Mouse (Mus musculus) G1E (cell line): ENCODE measurements around the gene Ptprg.

Source experiments
- CTCF ChIP-seq: IDR thresholded peaks from 2 replicates; pipeline ENCODE4 v1.5.1; 2012; ENCODE audit warnings: low read depth, low read length, inconsistent platforms, mixed read lengths
- GATA1 ChIP-seq: IDR thresholded peaks from 2 replicates; pipeline ENCODE4 v1.6.1; 2012; ENCODE audit warnings: borderline replicate concordance, low read length, inconsistent platforms, mixed read lengths
- TAL1 ChIP-seq: conservative IDR thresholded peaks from 2 replicates; pipeline ENCODE4 v1.6.1; 2012; ENCODE audit warnings: low read depth, low read length, inconsistent platforms, mixed read lengths

GRCm38 (mm10) chr14:12105156-12105430, 551.8 kb downstream of the Ptprg start:
- TF ChIP-seq CTCF, result no peak
- TF ChIP-seq TAL1, result no peak
- TF ChIP-seq GATA1, result no peak
